Mouse (Mus musculus): ENCODE measurements around the gene Phf19.

Gene Phf19

GRCm38 (mm10) chr2:34940246-34940645, 26.4 kb upstream of the Phf19 start:
- in situ Hi-C loops (cut with MboI, MseI): no loop called here

- in situ Hi-C loops (cut with MboI, MseI): no loop called here
These were observed 24.7 kb upstream of the Phf19 start for GRCm38 (mm10) chr2:34938269-34939208.

- in situ Hi-C loops (cut with MboI, MseI): no loop called here
These were observed 23.6 kb upstream of the Phf19 start for GRCm38 (mm10) chr2:34937460-34937859.

- in situ Hi-C loops (cut with MboI, MseI): no loop called here
These were observed 13.5 kb upstream of the Phf19 start for GRCm38 (mm10) chr2:34927320-34927719.

GRCm38 (mm10) chr2:34922729-34923128, 8.9 kb upstream of the Phf19 start:
- in situ Hi-C loops (cut with MboI, MseI): loop anchor here (5.0 kb wide), 1 partner anchor 35 kb away; no protein-coding TSS in a partner anchor

GRCm38 (mm10) chr2:34920144-34920543, 6.3 kb upstream of the Phf19 start:
- in situ Hi-C loops (cut with MboI, MseI): loop anchor here (5.0 kb wide), 1 partner anchor 37 kb away; no protein-coding TSS in a partner anchor

GRCm38 (mm10) chr2:34915103-34915502, 1.3 kb upstream of the Phf19 start:
- in situ Hi-C loops (cut with MboI, MseI): no loop called here

- in situ Hi-C loops (cut with MboI, MseI): no loop called here
These were observed 927 bp upstream of the Phf19 start for GRCm38 (mm10) chr2:34914823-34915082.

GRCm38 (mm10) chr2:34914069-34914822, 420 bp upstream of the Phf19 start:
- in situ Hi-C loops (cut with MboI, MseI): no loop called here

- in situ Hi-C loops (cut with MboI, MseI): no loop called here
These were observed 1.2 kb downstream of the Phf19 start for GRCm38 (mm10) chr2:34912613-34913012.

GRCm38 (mm10) chr2:34911871-34912270, 2.0 kb downstream of the Phf19 start:
- in situ Hi-C loops (cut with MboI, MseI): no loop called here

GRCm38 (mm10) chr2:34909719-34910118, 4.1 kb downstream of the Phf19 start:
- in situ Hi-C loops (cut with MboI, MseI): loop anchor here (10.0 kb wide), 1 partner anchor 1775 kb away; the partner anchor contains the start of gene Garnl3

GRCm38 (mm10) chr2:34906861-34907604, 6.8 kb downstream of the Phf19 start:
- in situ Hi-C loops (cut with MboI, MseI): loop anchor here (10.0 kb wide), 1 partner anchor 1772 kb away; the partner anchor contains the start of gene Garnl3

GRCm38 (mm10) chr2:34906426-34906825, 7.4 kb downstream of the Phf19 start:
- in situ Hi-C loops (cut with MboI, MseI): loop anchor here (10.0 kb wide), 1 partner anchor 1772 kb away; the partner anchor contains the start of gene Garnl3

- in situ Hi-C loops (cut with MboI, MseI): loop anchor here (10.0 kb wide), 1 partner anchor 1770 kb away; the partner anchor contains the start of gene Garnl3
These were observed 8.8 kb downstream of the Phf19 start for GRCm38 (mm10) chr2:34904849-34905542.

- in situ Hi-C loops (cut with MboI, MseI): loop anchor here (10.0 kb wide), 1 partner anchor 1769 kb away; the partner anchor contains the start of gene Garnl3
These were observed 10.0 kb downstream of the Phf19 start for GRCm38 (mm10) chr2:34903652-34904405.

- in situ Hi-C loops (cut with MboI, MseI): loop anchor here (10.0 kb wide), 1 partner anchor 1768 kb away; the partner anchor contains the start of gene Garnl3
These were observed 10.6 kb downstream of the Phf19 start for GRCm38 (mm10) chr2:34903191-34903590.

GRCm38 (mm10) chr2:34902731-34903130, 11.1 kb downstream of the Phf19 start:
- in situ Hi-C loops (cut with MboI, MseI): loop anchor here (10.0 kb wide), 1 partner anchor 1768 kb away; the partner anchor contains the start of gene Garnl3

- in situ Hi-C loops (cut with MboI, MseI): loop anchor here (10.0 kb wide), 1 partner anchor 1767 kb away; the partner anchor contains the start of gene Garnl3
These were observed 12.1 kb downstream of the Phf19 start for GRCm38 (mm10) chr2:34901726-34902125.

GRCm38 (mm10) chr2:34900412-34900811, 13.4 kb downstream of the Phf19 start:
- in situ Hi-C loops (cut with MboI, MseI): loop anchor here (10.0 kb wide), 1 partner anchor 1766 kb away; the partner anchor contains the start of gene Garnl3
